Mouse (Mus musculus) MEL (cell line): ENCODE measurements at regions not wholly inside any gene's neighbourhood (a gene's known extent, or its start where the extent isn't known, plus 50 kb on each side); places are given as distances from the start of the nearest gene placed in this dataset.

Experiments
- CTCF ChIP-seq, 3 experiments: IDR thresholded peaks in 2 of 3; conservative IDR thresholded peaks in 1 of 3; 2 replicates each; pipeline ENCODE4 v1.5.1; 2011 to 2012; ENCODE audit warnings: low read length in 3 of 3, low read depth in 2 of 3, mild to moderate bottlenecking in 2 of 3, improper control_type of control experiment in 1 of 3, inconsistent platforms in 1 of 3, mixed read lengths in 1 of 3, moderate library complexity in 1 of 3; ENCODE audit not compliant: control insufficient read depth in 1 of 3, insufficient read depth in 1 of 3, poor library complexity in 1 of 3, severe bottlenecking in 1 of 3
- MAZ ChIP-seq: IDR thresholded peaks from 2 replicates; pipeline ENCODE4 v1.6.1; 2012; ENCODE audit warnings: low read depth, mild to moderate bottlenecking, inconsistent platforms, low read length, improper control_type of control experiment
- MXI1 ChIP-seq: IDR thresholded peaks from 2 replicates; pipeline ENCODE4 v1.6.1; 2011; ENCODE audit warnings: mild to moderate bottlenecking, low read depth, low read length, improper control_type of control experiment
- MYC ChIP-seq: IDR thresholded peaks from 2 replicates; pipeline ENCODE4 v1.6.1; 2011; ENCODE audit warnings: low read depth, mild to moderate bottlenecking, low read length, improper control_type of control experiment, moderate library complexity
- POLR2A ChIP-seq, 2 experiments: IDR thresholded peaks; 2 replicates each; pipeline ENCODE4 v1.6.1; 2011 to 2012; ENCODE audit warnings: low read length in 2 of 2, mild to moderate bottlenecking in 2 of 2, control low read depth in 1 of 2, improper control_type of control experiment in 1 of 2, low read depth in 1 of 2, moderate library complexity in 1 of 2; ENCODE audit not compliant: control insufficient read depth in 1 of 2, insufficient read depth in 1 of 2, poor library complexity in 1 of 2
- UBTF ChIP-seq: IDR thresholded peaks from 2 replicates; pipeline ENCODE4 v1.6.1; 2012; ENCODE audit warnings: low read depth, mild to moderate bottlenecking, inconsistent platforms, low read length, improper control_type of control experiment, moderate library complexity, borderline replicate concordance; ENCODE audit not compliant: insufficient read depth

DNA sequence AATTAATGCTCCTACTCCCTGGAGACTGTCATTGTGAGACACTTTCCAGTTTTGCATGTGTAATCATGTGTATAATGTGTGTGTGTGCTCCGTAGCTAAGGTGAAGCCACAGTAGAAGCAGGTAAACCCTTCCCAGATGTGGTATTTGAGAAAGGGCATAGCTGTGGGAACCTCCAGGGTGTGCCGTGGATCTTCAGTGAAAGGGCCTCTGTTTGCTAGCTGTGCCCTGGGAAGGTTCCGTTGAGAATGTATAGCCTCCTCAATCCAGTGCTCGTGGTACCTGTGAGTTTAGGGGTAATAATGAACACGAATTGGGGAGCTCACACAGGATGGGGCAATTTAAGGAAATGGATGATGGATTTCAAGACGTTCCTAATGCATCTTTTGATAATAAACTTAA is 447.6 kb downstream of the Sox2 start:
- TF ChIP-seq MXI1: no peak
- TF ChIP-seq MYC: no peak
- no peak for TF ChIP-seq UBTF
- TF ChIP-seq POLR2A (IDR thresholded peaks at IDR 0.05; ENCODE audit: control insufficient read depth in 1 of 2, insufficient read depth in 1 of 2, low read depth in 1 of 2, low read length in 2 of 2, poor library complexity in 1 of 2): no peak
- TF ChIP-seq CTCF (IDR thresholded peaks at IDR 0.05 in 2 of 3, conservative IDR thresholded peaks at IDR 0.05 in 1 of 3; ENCODE audit: control insufficient read depth in 1 of 3, insufficient read depth in 1 of 3, low read depth in 2 of 3, low read length in 3 of 3, poor library complexity in 1 of 3, severe bottlenecking in 1 of 3): no peak
- TF ChIP-seq MAZ: no peak
